Mouse (Mus musculus) midbrain, embryonic 13.5 days (tissue): ENCODE data around the gene Eva1c. TPM values are rescaled to one million over a fixed set of nuclear protein-coding genes. Genes with fewer than 3 reads are reported as not detected.

Experiments
- ATAC-seq: fragments of 200-750 bp; cut with Nextera tagmentation; 2 replicates; pipeline ENCODE4 v1.8.0; 2017; ENCODE audit warnings: mild to moderate bottlenecking, moderate TSS enrichment, moderate library complexity
- H3K27ac ChIP-seq: fragments of 300-500 bp; sonication (generic); 2 replicates; pipeline ENCODE4 v1.5.1; 2015; ENCODE audit warnings: inconsistent platforms, mild to moderate bottlenecking, moderate library complexity
- H3K27me3 ChIP-seq: fragments of 300-500 bp; sonication (generic); 2 replicates; pipeline ENCODE4 v1.6.1; 2015; ENCODE audit warnings: mild to moderate bottlenecking, inconsistent platforms
- H3K36me3 ChIP-seq: fragments of 300-500 bp; sonication (generic); 2 replicates; pipeline ENCODE4 v1.6.1; 2015; ENCODE audit warnings: mild to moderate bottlenecking, inconsistent platforms
- H3K4me1 ChIP-seq: fragments of 300-500 bp; sonication (generic); replicated peaks from 2 replicates; pipeline ENCODE4 v1.6.1; 2015; ENCODE audit warnings: inconsistent platforms
- H3K4me2 ChIP-seq: fragments of 300-500 bp; sonication (generic); replicated peaks from 2 replicates; pipeline ENCODE4 v1.6.1; 2015; ENCODE audit warnings: moderate library complexity, mild to moderate bottlenecking, inconsistent platforms
- H3K4me3 ChIP-seq: fragments of 300-500 bp; sonication (generic); replicated peaks from 2 replicates; pipeline ENCODE4 v1.5.1; 2015; ENCODE audit warnings: mild to moderate bottlenecking, inconsistent platforms
- H3K9ac ChIP-seq: fragments of 300-500 bp; sonication (generic); replicated peaks from 2 replicates; pipeline ENCODE4 v1.6.1; 2015; ENCODE audit warnings: mild to moderate bottlenecking, inconsistent platforms
- H3K9me3 ChIP-seq: fragments of 300-500 bp; sonication (generic); 2 replicates; pipeline ENCODE4 v1.6.1; 2016; ENCODE audit warnings: mild to moderate bottlenecking, inconsistent platforms
- whole genome bisulfite sequencing: fragments of 180-500 bp; shearing (Covaris S2); methylation state at CpG from one replicate; pipeline ENCODE4 v1.1.7; 2015; 5-methylcytosine and 5-hydroxymethylcytosine counted together
- polyA plus RNA-seq: library from polyadenylated mRNA; unstranded; fragments of >200 nt; fragmentation: Nextera tagmentation; extraction: Ambion mirVana; gene quantifications from 2 replicates; pipeline ENCODE4 v1.2.1, GENCODE M21; 2015

Gene Eva1c
- polyA plus RNA-seq, 1 experiment from 2014 or later: 2.6 TPM

DNA sequence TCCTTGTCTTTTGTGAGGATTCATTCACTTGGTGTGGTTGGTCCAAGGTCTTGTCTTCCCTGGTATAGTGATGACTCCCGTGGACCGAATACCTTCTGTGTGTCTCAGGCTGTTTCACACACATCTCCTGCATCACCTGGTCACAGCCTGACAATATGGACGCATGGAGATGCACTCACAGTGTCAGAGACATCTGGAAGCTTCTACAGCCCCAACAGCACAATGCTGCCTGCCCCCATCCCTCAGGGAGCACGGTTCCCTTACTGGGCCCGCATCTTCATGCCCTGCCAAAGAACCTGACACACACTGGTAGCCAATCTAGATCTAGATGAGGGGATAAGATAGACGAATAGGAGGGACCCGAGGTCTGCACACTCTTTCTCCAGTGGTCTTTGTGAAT, 2.6 kb downstream of the Eva1c start:
- H3K27me3 ChIP-seq: peaks cover 54% of the 10 kb centered on the region
- 84% methylated on average over 7 of the region's 7 CpGs for WGBS
- no peak overlapping the region for H3K27ac ChIP-seq
- H3K36me3 ChIP-seq: no peaks in the 10 kb centered on the region
- ATAC-seq: no peak
- H3K9me3 ChIP-seq: no peaks in the 10 kb centered on the region
- no peak overlapping the region for H3K4me3 ChIP-seq
- peaks cover 43% of the 10 kb centered on the region for H3K4me1 ChIP-seq
- no peak overlapping the region for H3K4me2 ChIP-seq
- H3K9ac ChIP-seq: no peak overlapping the region

DNA sequence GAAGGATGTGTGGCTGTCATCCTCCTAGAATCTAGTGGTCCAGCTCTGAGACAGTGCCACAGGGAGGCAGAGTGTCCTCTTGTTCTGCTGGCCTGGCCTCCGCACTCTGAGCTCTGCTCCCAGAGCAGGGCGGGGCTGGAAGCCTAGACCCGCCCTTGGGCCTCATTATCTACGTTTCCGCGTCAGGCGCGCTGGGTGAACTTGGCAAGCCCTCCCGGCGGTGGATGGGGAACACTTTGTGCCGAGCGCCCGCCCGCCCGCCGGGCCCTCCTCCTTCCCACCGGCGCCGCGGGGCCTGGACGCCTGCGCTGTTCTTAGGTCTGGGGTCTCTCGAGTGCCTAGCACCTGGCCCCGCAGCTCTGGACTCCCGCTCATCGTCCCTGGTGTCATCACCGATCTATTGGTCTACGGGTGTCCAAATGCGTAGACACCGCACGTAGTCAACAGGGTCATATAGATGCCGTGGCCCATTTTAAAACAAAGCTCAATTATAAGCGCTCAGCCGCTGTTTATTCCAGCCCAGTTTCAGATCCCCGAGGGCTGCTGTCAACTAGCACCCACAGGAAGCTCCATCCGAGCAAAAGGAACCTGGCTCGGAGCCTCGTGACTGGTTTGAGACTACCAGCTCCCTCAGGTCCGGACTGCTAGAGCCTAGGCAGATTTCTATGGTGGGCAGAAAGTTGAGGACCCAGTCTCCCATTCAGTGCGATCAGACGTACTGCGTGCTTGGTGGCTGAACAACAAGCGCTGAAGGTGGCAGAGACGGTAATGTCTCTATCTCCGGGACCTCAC, 3.6 kb downstream of the Eva1c start:
- peak overlapping the region; percentile 64 for H3K9ac ChIP-seq
- peak overlapping the region; percentile 98 for H3K4me2 ChIP-seq
- H3K36me3 ChIP-seq: no peaks in the 10 kb centered on the region
- ATAC-seq: peak; percentile 78
- H3K4me1 ChIP-seq: peaks cover 43% of the 10 kb centered on the region
- H3K4me3 ChIP-seq: peak overlapping the region; percentile 56
- H3K27me3 ChIP-seq: peaks cover 54% of the 10 kb centered on the region
- H3K27ac ChIP-seq: no peak overlapping the region
- no peaks in the 10 kb centered on the region for H3K9me3 ChIP-seq
- WGBS: under 1% methylated on average over 45 of the region's 45 CpGs

DNA sequence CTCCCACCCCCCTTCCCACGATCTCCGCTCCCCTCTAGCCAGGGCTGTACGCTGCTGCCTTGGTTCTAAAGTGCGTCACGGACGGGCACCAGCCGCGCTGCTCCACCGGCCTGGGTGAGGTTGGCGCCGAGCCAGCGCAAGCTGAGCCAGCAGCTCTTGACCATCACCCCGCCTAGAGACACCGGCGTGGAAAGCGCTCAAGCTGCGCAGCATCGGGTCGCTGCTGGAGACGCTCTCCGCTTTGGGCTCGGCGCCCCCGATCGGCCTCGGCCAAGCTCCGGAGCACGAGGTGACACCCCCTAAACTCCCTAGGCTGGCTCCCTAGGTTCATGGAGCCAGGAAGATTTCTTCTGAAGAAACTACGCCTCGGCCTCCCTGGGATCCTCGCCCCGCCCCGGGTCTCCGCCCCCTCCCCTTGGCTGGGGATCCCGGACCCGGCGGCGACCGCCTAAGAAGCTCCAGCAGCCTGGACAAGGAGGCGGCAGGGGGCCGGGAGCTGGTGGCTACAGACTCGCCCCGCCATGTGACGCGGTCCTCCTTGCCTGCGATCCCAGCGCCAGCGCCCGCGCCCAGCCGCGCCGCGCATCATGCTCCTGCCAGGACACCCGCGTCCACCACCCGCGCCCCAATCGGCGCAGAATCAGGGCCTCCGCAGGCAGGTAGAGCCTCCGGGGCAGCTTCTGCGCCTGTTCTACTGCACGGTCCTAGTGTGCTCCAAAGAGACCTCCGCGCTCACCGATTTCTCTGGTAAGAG, 4.3 kb downstream of the Eva1c start:
- ATAC-seq: peak; percentile 75
- 0 out of 2 replicates have a peak overlapping the region, but pooled peaks have one; percentile 6 for H3K27ac ChIP-seq
- WGBS: under 1% methylated on average over 65 of the region's 67 CpGs

DNA sequence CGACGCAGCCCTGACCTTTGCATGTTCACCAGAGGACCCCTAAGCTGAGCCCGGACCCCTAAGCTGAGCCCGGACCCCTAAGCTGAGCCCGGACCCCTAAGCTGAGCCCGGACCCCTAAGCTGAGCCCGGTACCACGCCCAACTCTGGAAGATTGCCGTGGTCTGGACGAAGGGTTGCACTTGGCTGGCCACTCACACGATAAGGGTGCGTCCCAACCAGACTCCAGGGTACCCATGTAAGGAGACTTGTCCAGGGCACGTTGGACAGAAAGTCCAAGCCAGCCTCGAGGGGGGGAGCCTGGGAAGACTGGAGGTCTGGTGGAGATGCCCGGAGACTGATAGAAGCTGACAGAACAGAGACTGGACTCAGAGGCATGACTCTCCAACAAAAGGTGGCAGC, 5.2 kb downstream of the Eva1c start:
- H3K4me1 ChIP-seq: peaks cover 43% of the 10 kb centered on the region
- H3K4me3 ChIP-seq: peak overlapping the region; percentile 56
- H3K9me3 ChIP-seq: no peaks in the 10 kb centered on the region
- WGBS: 18% methylated on average over 15 of the region's 15 CpGs
- no peaks in the 10 kb centered on the region for H3K36me3 ChIP-seq
- H3K4me2 ChIP-seq: peak overlapping the region; percentile 98
- no peak for ATAC-seq
- peaks cover 54% of the 10 kb centered on the region for H3K27me3 ChIP-seq
- H3K27ac ChIP-seq: no peak overlapping the region
- H3K9ac ChIP-seq: peak overlapping the region; percentile 64; the same call in 1 of the 2 replicates

More for the DNA sequence above, 4.3 kb downstream of the Eva1c start:
- Histone ChIP-seq H3K36me3 (no peaks in the 10 kb centered on the region), H3K27me3 (peaks cover 54% of the 10 kb centered on the region), H3K4me3 (peak overlapping the region; percentile 56), H3K4me2 (peak overlapping the region; percentile 98), H3K9ac (peak overlapping the region; percentile 64), H3K9me3 (no peaks in the 10 kb centered on the region), H3K4me1 (peaks cover 43% of the 10 kb centered on the region)

DNA sequence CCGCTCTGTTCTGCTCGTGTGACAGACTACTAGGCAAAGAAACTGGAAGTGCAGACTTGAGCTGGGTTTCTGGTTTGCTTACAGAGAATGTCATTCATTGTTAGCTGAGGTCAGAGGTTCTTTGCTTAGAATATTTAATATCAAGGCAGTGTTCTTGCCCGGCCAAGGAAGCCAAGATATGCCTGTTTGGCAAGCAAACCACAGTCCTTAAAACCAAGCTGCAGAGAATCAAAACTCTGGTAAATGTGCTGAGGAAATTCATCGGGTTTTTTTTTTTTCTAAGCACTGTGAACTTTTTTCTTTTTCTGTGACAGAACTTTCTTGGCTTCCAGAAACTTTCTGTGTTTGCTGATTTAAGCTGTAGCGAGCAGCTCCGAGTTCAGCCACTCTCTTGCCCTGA, 6.0 kb downstream of the Eva1c start:
- Histone ChIP-seq H3K36me3 (no peaks in the 10 kb centered on the region), H3K27me3 (peaks cover 54% of the 10 kb centered on the region), H3K4me1 (peaks cover 43% of the 10 kb centered on the region), H3K9ac (no peak overlapping the region), H3K27ac (no peak overlapping the region), H3K4me3 (0 out of 2 replicates have a peak overlapping the region, but pooled peaks have one; percentile 12), H3K4me2 (peak overlapping the region; percentile 98; the same call in 1 of the 2 replicates), H3K9me3 (no peaks in the 10 kb centered on the region)
- WGBS: 47% methylated on average over 6 of the region's 6 CpGs
- no peak for ATAC-seq

DNA sequence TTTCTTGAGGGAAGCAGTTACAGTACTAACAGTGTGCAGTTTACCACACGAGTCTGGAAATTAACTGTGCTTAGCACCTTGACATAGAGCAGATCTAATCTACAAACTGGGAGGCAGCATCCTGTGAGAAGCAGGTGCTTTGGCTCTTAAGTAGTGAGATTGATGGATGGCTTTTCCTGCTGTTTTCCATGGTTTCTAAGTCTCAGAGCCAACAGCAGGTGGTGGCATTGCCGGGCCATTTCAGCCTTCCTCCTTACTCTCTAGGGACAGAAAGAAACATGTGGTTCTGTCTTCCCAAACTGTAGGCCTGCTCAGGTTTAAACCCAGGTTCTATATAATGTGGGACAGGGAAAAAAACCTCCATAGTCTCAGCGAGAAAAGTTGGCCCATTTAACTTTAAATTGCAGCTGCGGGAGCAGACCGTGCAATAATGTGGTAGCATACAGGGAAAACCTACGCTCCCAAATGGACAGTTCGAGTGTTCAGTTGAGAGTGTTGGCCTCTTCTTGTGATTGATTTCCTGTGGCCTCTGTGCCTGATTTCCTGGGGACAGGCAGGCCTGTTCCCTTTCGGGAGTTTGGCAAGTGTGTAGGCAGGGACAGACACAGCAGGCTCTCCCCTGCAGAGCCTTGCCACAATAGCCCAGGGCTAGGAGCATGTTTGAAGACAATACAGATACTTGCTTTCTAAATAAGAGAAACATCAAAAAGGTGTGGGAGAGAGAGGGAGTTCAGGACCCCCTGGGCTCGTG, 6.7 kb downstream of the Eva1c start:
- H3K4me1 ChIP-seq: peaks cover 43% of the 10 kb centered on the region
- no peaks in the 10 kb centered on the region for H3K36me3 ChIP-seq
- 0 out of 2 replicates have a peak overlapping the region, but pooled peaks have one; percentile 10 for H3K9ac ChIP-seq
- no peak overlapping the region for H3K27ac ChIP-seq
- no peaks in the 10 kb centered on the region for H3K9me3 ChIP-seq
- ATAC-seq: no peak
- H3K4me3 ChIP-seq: no peak overlapping the region
- no peak overlapping the region; the same call in 1 of the 2 replicates for H3K4me2 ChIP-seq
- peaks cover 51% of the 10 kb centered on the region for H3K27me3 ChIP-seq
- 31% methylated on average over 9 of the region's 9 CpGs for WGBS

DNA sequence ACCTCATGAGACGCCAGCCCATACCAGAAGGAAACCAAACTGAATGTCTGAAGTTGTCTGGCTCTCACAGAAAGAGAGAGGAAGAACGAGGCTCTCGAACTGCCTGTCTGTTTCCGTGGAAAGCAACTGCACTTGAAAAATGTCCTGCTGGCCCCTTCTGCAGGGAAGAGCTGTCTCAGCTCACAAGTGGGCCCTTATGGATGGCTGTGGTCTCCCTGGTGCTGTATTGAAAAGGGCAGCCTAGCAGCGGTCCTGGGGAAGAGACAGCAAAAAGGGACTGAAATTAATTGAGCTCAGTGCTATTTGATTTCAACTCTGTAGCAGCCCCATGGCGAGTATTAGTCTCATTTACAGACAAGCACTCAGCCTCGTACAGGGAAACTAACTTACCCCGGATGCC, 10.9 kb downstream of the Eva1c start:
- no peak overlapping the region for H3K4me2 ChIP-seq
- H3K9me3 ChIP-seq: no peaks in the 10 kb centered on the region
- H3K9ac ChIP-seq: no peak overlapping the region
- no peaks in the 10 kb centered on the region for H3K36me3 ChIP-seq
- H3K4me1 ChIP-seq: peaks cover 34% of the 10 kb centered on the region
- no peak overlapping the region for H3K27ac ChIP-seq
- peaks cover 15% of the 10 kb centered on the region for H3K27me3 ChIP-seq
- H3K4me3 ChIP-seq: no peak overlapping the region
- 64% methylated on average over 8 of the region's 8 CpGs for WGBS
- no peak for ATAC-seq

DNA sequence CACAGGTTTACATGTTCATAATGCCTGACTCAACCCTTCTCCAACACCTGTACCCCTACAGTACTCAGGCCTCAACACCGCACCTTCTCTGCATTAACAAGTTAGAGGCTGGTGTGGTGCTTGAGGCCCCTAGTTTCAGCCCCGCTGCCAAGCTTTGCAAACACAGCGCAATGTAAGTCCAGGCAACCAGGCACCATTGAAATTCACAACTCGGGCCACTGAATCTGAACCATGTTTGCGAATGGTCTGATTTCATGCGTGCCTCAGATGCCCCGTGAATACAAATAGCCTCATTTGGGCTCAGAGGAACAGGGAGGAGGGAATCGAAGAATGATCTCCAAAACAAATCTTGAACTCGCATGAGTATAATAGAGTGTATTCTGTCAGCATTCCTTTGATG, 15.6 kb downstream of the Eva1c start:
- 20% methylated on average over 9 of the region's 9 CpGs for WGBS
- H3K4me2 ChIP-seq: peak overlapping the region; percentile 14
- peak; percentile 65 for ATAC-seq

DNA sequence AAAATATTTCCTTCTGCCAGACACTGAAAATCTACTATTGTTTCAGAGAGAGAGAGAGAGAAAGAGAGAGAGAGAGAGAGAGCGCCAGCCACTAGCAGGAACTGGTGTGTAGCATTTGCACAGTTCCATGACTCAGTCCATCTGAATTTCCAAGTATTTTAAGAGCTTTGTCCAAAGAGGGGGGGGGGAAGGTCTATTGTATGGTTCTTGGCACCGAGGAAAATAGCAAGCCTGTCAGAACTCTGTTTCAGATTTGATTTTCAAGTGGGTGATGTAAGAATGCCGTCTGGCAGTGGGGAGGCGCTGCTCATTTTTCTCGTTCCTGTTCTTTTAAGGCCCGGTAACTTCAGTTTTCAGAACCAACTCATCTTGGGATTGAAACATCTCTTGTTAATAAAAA, 18.5 kb downstream of the Eva1c start:
- Histone ChIP-seq H3K9me3 (no peaks in the 10 kb centered on the region), H3K4me2 (no peak overlapping the region), H3K36me3 (no peaks in the 10 kb centered on the region), H3K4me3 (no peak overlapping the region), H3K27me3 (no peaks in the 10 kb centered on the region), H3K9ac (no peak overlapping the region), H3K27ac (no peak overlapping the region), H3K4me1 (peaks cover 41% of the 10 kb centered on the region)
- no peak for ATAC-seq
- WGBS: 50% methylated on average over 6 of the region's 6 CpGs

More for the DNA sequence above, 15.6 kb downstream of the Eva1c start:
- H3K4me3 ChIP-seq: no peak overlapping the region
- no peaks in the 10 kb centered on the region for H3K9me3 ChIP-seq
- H3K27ac ChIP-seq: peak overlapping the region; percentile 63
- H3K9ac ChIP-seq: no peak overlapping the region
- peaks cover 4% of the 10 kb centered on the region; the same call in 1 of the 2 replicates for H3K27me3 ChIP-seq
- peaks cover 41% of the 10 kb centered on the region for H3K4me1 ChIP-seq
- H3K36me3 ChIP-seq: no peaks in the 10 kb centered on the region

DNA sequence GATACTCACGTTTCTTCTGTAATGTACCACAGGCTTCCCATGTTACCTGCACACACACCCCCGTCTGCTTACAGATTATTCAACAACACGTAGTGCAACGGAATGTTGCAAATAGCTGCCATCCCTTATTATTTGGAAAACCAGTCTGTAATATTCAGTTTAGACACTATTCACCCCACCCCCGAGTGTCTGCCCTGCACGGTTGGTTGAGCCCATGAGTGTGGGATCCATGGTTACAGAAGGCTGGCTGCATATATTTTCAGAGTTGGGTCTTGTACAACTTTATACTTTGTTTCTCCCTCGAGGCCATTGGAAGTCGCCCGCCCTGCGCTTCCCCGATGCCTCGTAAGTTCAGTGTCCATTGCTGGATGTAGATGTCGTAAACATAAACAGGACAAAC, 19.1 kb downstream of the Eva1c start:
- Histone ChIP-seq H3K27ac (no peak overlapping the region), H3K4me3 (no peak overlapping the region), H3K9ac (no peak overlapping the region), H3K4me2 (no peak overlapping the region), H3K27me3 (peaks cover under 1% of the 10 kb centered on the region; the same call in 1 of the 2 replicates), H3K36me3 (no peaks in the 10 kb centered on the region), H3K9me3 (no peaks in the 10 kb centered on the region), H3K4me1 (peaks cover 40% of the 10 kb centered on the region)
- ATAC-seq: no peak
- 66% methylated on average over 13 of the region's 13 CpGs for WGBS

DNA sequence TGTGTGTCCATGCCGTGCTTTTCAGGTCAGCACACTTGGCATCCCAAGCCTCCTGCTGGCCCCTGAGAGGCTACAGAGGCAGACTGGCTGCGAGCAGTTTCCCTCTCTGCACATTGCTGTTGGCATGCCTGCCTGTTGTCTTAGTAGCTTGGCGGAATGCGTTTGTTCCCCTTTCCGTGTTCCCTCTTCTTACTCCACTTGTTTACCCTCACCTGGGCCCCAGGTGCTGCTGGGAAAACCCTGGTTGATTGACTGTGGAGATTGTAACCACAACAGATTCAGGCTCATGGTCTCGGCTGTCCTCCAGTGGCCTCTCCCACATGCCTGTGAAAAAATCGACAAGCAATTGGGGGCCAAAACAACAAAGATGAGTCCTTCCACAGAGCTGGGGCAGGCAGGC, 22.2 kb downstream of the Eva1c start:
- H3K4me2 ChIP-seq: no peak overlapping the region
- peaks cover 4% of the 10 kb centered on the region; the same call in 1 of the 2 replicates for H3K27me3 ChIP-seq
- H3K27ac ChIP-seq: no peak overlapping the region
- no peaks in the 10 kb centered on the region for H3K9me3 ChIP-seq
- ATAC-seq: no peak
- H3K36me3 ChIP-seq: no peaks in the 10 kb centered on the region
- no peak overlapping the region for H3K4me3 ChIP-seq
- H3K9ac ChIP-seq: no peak overlapping the region
- H3K4me1 ChIP-seq: peaks cover 14% of the 10 kb centered on the region
- WGBS: 73% methylated on average over 7 of the region's 7 CpGs
